Mouse (Mus musculus) CH12.LX (cell line): Measurements from ENCODE around the gene Ptprd.

Source experiments
- CTCF ChIP-seq, 2 experiments: IDR thresholded peaks in 1 of 2; conservative IDR thresholded peaks in 1 of 2; 2 replicates each; pipeline ENCODE4 v1.5.1; 2011 to 2012; ENCODE audit warnings: low read depth in 2 of 2, low read length in 2 of 2, improper control_type of control experiment in 1 of 2, inconsistent platforms in 1 of 2, mild to moderate bottlenecking in 1 of 2, moderate library complexity in 1 of 2
- EP300 ChIP-seq: IDR thresholded peaks from 2 replicates; pipeline ENCODE4 v1.6.1; 2011; ENCODE audit warnings: low read length, improper control_type of control experiment
- POLR2A ChIP-seq: IDR thresholded peaks from 2 replicates; pipeline ENCODE4 v1.6.1; 2011; ENCODE audit warnings: low read depth, mild to moderate bottlenecking, improper control_type of control experiment, low read length
- TBP ChIP-seq: conservative IDR thresholded peaks from 2 replicates; pipeline ENCODE4 v1.6.1; 2011; ENCODE audit warnings: low read depth, low read length, improper control_type of control experiment
- USF1 ChIP-seq: IDR thresholded peaks from 2 replicates; pipeline ENCODE4 v1.6.1; 2014; ENCODE audit warnings: low read depth, mild to moderate bottlenecking, inconsistent platforms, low read length, improper control_type of control experiment
- USF2 ChIP-seq: conservative IDR thresholded peaks from 2 replicates; pipeline ENCODE4 v1.6.1; 2011; ENCODE audit warnings: low read depth, low read length, improper control_type of control experiment
- ZMIZ1 ChIP-seq: IDR thresholded peaks from 2 replicates; pipeline ENCODE4 v1.6.1; 2012; ENCODE audit warnings: low read depth, mild to moderate bottlenecking, inconsistent platforms, low read length, improper control_type of control experiment

GRCm38 (mm10) chr4:78110898-78111297, 100.9 kb downstream of the Ptprd start:
- no peak for TF ChIP-seq USF1
- TF ChIP-seq USF2: no peak
- TF ChIP-seq ZMIZ1: no peak
- TF ChIP-seq CTCF (conservative IDR thresholded peaks at IDR 0.05 in 1 of 2, IDR thresholded peaks at IDR 0.05 in 1 of 2; ENCODE audit: low read depth in 2 of 2, low read length in 2 of 2): no peak
- no peak for TF ChIP-seq TBP
- no peak for TF ChIP-seq EP300
- no peak for TF ChIP-seq POLR2A
